Mouse (Mus musculus): ENCODE measurements around the gene Gdf2. TPM values are rescaled to one million over a fixed set of nuclear protein-coding genes. Genes with fewer than 3 reads are reported as not detected.

The Gdf2 gene
- polyA plus RNA-seq (2015; fragmentation: Illumina TruSeq; extraction: RNeasy Lipid Tissue Mini Kit (QIAGEN cat#74804); ENCODE audit: low read depth, low replicate concordance) = not detected

GRCm38 (mm10) chr14:33940739-33941138 is at the start of gene Gdf2:
Gdf2 (plus strand) TSS chr14:33941039.

DNA sequence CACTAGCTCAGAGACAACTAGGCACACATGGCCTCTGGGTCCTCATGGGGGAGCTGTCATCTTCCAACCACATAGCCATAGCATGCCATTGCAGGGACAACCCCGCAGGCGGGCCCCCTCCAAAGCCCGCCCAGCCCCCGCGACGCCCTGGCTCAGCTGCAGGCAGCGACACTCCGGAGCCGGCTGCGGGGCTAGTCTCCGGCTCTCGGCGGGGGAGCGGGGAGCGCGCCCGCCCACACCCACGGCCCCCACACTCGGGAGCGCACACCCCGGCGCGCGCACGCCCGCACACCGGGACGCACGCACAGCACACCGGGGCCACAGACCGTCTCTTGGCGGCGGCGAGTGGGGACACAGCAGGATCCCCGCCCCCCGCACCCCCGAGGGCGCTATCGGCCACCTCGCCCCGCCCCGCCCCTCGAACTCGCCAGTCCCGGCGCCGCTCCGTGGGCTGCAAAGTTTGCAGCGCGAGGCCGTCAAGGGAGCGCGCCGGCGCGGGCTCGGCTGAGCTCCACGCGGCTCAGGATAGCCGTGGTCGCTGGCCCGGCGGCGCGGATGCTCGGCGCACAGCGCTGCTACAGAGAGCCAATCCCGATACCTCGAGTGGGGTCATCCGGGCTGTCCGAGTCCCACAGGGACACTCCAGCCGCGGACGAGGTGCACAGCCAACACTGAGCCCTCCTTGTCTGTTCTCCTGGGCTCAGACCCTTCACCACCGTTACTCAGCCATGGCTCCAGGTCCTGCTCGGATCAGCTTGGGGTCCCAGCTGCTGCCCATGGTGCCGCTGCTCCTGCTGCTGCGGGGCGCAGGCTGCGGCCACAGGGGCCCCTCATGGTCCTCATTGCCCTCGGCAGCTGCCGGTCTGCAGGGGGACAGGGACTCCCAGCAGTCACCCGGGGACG is 17.4 kb upstream of the Gdf2 start, which contains the start of gene Gdf10:
Gdf10 (plus strand) TSS at position 420 of the 903 bp plus-strand sequence.

DNA sequence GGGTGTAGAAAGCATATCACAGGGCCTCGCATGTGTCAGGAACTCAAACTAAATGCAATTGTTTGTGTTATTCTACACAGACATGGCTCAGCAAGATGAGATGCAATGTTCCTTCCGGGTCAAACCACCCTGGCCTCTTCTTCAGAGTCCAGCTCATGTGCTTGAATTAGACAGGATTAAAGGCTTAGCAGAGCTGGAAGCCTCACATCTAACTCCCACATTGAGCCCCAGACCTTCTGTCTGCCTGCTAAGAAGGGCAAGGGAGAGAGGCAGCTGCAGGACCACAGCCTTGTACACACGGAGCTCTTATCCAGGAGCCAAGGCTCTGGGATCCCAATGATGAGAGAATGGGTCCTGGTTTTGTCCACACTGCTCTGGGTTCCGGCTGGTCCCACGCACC is 12.9 kb downstream of the Gdf2 start, which contains the start of gene Rbp3:
Rbp3 (plus strand) TSS at position 243 of the 400 bp plus-strand sequence.

DNA sequence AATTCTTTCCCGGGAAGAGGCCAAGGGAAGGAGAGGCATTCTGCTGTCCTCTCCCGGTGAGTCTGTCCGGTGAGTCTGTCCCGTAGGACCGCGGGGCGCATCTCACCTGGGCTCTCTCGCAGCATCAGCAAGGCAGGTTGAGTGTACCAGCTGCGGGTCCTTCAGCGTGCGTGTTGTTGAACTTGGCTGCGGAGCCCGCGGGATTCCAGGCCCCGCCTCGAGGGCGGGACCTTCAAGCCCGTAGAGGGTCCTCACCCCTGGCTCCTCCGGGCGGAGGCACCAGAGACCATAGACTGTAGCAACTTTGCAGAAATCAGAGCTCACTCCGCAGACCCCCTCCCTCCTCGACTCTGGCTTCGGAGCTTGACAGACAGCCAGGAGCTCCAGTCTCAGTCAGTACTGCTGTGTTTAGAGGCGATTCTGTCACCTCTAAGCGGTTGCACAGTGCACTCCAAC is 37.8 kb downstream of the Gdf2 start, which contains the start of gene Zfp488:
Zfp488 (minus strand) TSS at position 161 of the 456 bp plus-strand sequence.

Other genes starting within 250 kb of the Gdf2 start
- gene Gdf10, start 17.5 kb upstream of the Gdf2 start, polyA plus RNA-seq (2015; fragmentation: Illumina TruSeq; extraction: RNeasy Lipid Tissue Mini Kit (QIAGEN cat#74804); ENCODE audit: low read depth, low replicate concordance) = 3.0 TPM
- 0.10 TPM for gene Rbp3, start 13.0 kb downstream of the Gdf2 start, polyA plus RNA-seq (2015; fragmentation: Illumina TruSeq; extraction: RNeasy Lipid Tissue Mini Kit (QIAGEN cat#74804); ENCODE audit: low read depth, low replicate concordance)
- 2.4 TPM for gene Zfp488, start 37.7 kb downstream of the Gdf2 start, polyA plus RNA-seq (2015; fragmentation: Illumina TruSeq; extraction: RNeasy Lipid Tissue Mini Kit (QIAGEN cat#74804); ENCODE audit: low read depth, low replicate concordance)
- not detected for gene Gm30083, start 74.1 kb downstream of the Gdf2 start, polyA plus RNA-seq (2015; fragmentation: Illumina TruSeq; extraction: RNeasy Lipid Tissue Mini Kit (QIAGEN cat#74804); ENCODE audit: low read depth, low replicate concordance)
- gene Gm5460, start 75.7 kb downstream of the Gdf2 start, polyA plus RNA-seq (2015; fragmentation: Illumina TruSeq; extraction: RNeasy Lipid Tissue Mini Kit (QIAGEN cat#74804); ENCODE audit: low read depth, low replicate concordance) = not detected
- gene Antxrl, start 111.7 kb downstream of the Gdf2 start, polyA plus RNA-seq (2015; fragmentation: Illumina TruSeq; extraction: RNeasy Lipid Tissue Mini Kit (QIAGEN cat#74804); ENCODE audit: low read depth, low replicate concordance) = not detected
- gene Anxa8, start 144.9 kb downstream of the Gdf2 start, polyA plus RNA-seq (2015; fragmentation: Illumina TruSeq; extraction: RNeasy Lipid Tissue Mini Kit (QIAGEN cat#74804); ENCODE audit: low read depth, low replicate concordance) = 0.86 TPM
- not detected for gene A630023A22Rik, start 161.7 kb downstream of the Gdf2 start, polyA plus RNA-seq (2015; fragmentation: Illumina TruSeq; extraction: RNeasy Lipid Tissue Mini Kit (QIAGEN cat#74804); ENCODE audit: low read depth, low replicate concordance)
- not detected for gene Npy4r, start 211.4 kb downstream of the Gdf2 start, polyA plus RNA-seq (2015; fragmentation: Illumina TruSeq; extraction: RNeasy Lipid Tissue Mini Kit (QIAGEN cat#74804); ENCODE audit: low read depth, low replicate concordance)